Mouse (Mus musculus): ENCODE measurements around the gene Fgfr2.

Fgfr2 gene

GRCm38 (mm10) chr7:132756325-132756724 is 366.8 kb downstream of the Fgfr2 start:
- no peak for DNase-seq (ENCODE audit: low read depth, low spot score)

- no peak for DNase-seq (ENCODE audit: low read depth, low spot score)
Observed at GRCm38 (mm10) chr7:132754389-132754750, 368.8 kb downstream of the Fgfr2 start.

GRCm38 (mm10) chr7:132753518-132754388 is 369.4 kb downstream of the Fgfr2 start:
- no peak for DNase-seq (ENCODE audit: low read depth, low spot score)

- DNase-seq (ENCODE audit: low read depth, low spot score) = no peak
Observed at GRCm38 (mm10) chr7:132751716-132752115, 371.4 kb downstream of the Fgfr2 start.

GRCm38 (mm10) chr7:132749504-132749903 is 373.6 kb downstream of the Fgfr2 start:
- DNase-seq (ENCODE audit: low read depth, low spot score) = no peak

- no peak for DNase-seq (ENCODE audit: low read depth, low spot score)
Observed at GRCm38 (mm10) chr7:132748076-132748769, 374.9 kb downstream of the Fgfr2 start.

GRCm38 (mm10) chr7:132747096-132747495 is 376.1 kb downstream of the Fgfr2 start:
- DNase-seq (ENCODE audit: low read depth, low spot score) = no peak

GRCm38 (mm10) chr7:132742912-132743311 is 380.2 kb downstream of the Fgfr2 start:
- DNase-seq (ENCODE audit: low read depth, low spot score) = no peak

- DNase-seq (ENCODE audit: low read depth, low spot score) = no peak
Observed at GRCm38 (mm10) chr7:132739829-132740228, 383.3 kb downstream of the Fgfr2 start.

GRCm38 (mm10) chr7:132738844-132739243 is 384.3 kb downstream of the Fgfr2 start:
- no peak for DNase-seq (ENCODE audit: low read depth, low spot score)

- DNase-seq (ENCODE audit: low read depth, low spot score) = no peak
Observed at GRCm38 (mm10) chr7:132736099-132736862, 386.9 kb downstream of the Fgfr2 start.

- DNase-seq (ENCODE audit: low read depth, low spot score) = no peak
Observed at GRCm38 (mm10) chr7:132735145-132735544, 388.0 kb downstream of the Fgfr2 start.

- DNase-seq (ENCODE audit: low read depth, low spot score) = no peak
Observed at GRCm38 (mm10) chr7:132734222-132734621, 388.9 kb downstream of the Fgfr2 start.

- DNase-seq (ENCODE audit: low read depth, low spot score) = no peak
Observed at GRCm38 (mm10) chr7:132733521-132733920, 389.6 kb downstream of the Fgfr2 start.

- DNase-seq (ENCODE audit: low read depth, low spot score) = no peak
Observed at GRCm38 (mm10) chr7:132732136-132732789, 390.9 kb downstream of the Fgfr2 start.

GRCm38 (mm10) chr7:132731558-132731957 is 391.6 kb downstream of the Fgfr2 start:
- no peak for DNase-seq (ENCODE audit: low read depth, low spot score)

- no peak for DNase-seq (ENCODE audit: low read depth, low spot score)
Observed at GRCm38 (mm10) chr7:132730510-132730909, 392.6 kb downstream of the Fgfr2 start.

- no peak for DNase-seq (ENCODE audit: low read depth, low spot score)
Observed at GRCm38 (mm10) chr7:132729093-132729831, 393.9 kb downstream of the Fgfr2 start.

GRCm38 (mm10) chr7:132726106-132726861 is 396.9 kb downstream of the Fgfr2 start:
- DNase-seq (ENCODE audit: low read depth, low spot score) = no peak

- no peak for DNase-seq (ENCODE audit: low read depth, low spot score)
Observed at GRCm38 (mm10) chr7:132724501-132725062, 398.6 kb downstream of the Fgfr2 start.
